Mouse (Mus musculus) midbrain, embryonic 14.5 days (tissue): ENCODE measurements around the gene Scai. TPM values are rescaled to one million over a fixed set of nuclear protein-coding genes. Genes with fewer than 3 reads are reported as not detected.

Experiments
- polyA plus RNA-seq: library from polyadenylated mRNA; unstranded; fragments of >200 nt; fragmentation: Nextera tagmentation; extraction: Ambion mirVana; gene quantifications from 2 replicates; pipeline ENCODE4 v1.2.1, GENCODE M21; 2014

The Scai gene
- polyA plus RNA-seq, 1 experiment from 2014 or later, result 22.3 TPM

Other genes with a start within 250 kb of the Scai start
- 1.4 and 1.5 TPM in 2 replicates for gene Wdr38, start 193.3 kb downstream of the Scai start, polyA plus RNA-seq
- gene Arpc5l, start 185.4 kb downstream of the Scai start, polyA plus RNA-seq, result 141 and 144 TPM in 2 replicates
- gene Rpl35, start 185.1 kb downstream of the Scai start, polyA plus RNA-seq, result 635 and 731 TPM in 2 replicates
- 37.2 and 42.6 TPM in 2 replicates for gene Golga1, start 125.2 kb downstream of the Scai start, polyA plus RNA-seq
- gene Ppp6c, start 35.7 kb upstream of the Scai start, polyA plus RNA-seq, result 66.3 and 95.3 TPM in 2 replicates